Mouse (Mus musculus) olfactory bulb, adult 2 months (tissue): Measurements from ENCODE around the gene Ddb1. TPM values are rescaled to one million over a fixed set of nuclear protein-coding genes. Genes with fewer than 3 reads are reported as not detected.

Experiments used
- H3K27ac ChIP-seq: fragments of 200-500 bp; 2 replicates; pipeline ENCODE4 v1.5.1; 2012; ENCODE audit warnings: low read depth, low read length; ENCODE audit not compliant: insufficient read depth
- H3K4me1 ChIP-seq: fragments of 200-500 bp; 2 replicates; pipeline ENCODE4 v1.6.1; 2012; ENCODE audit warnings: low read length; ENCODE audit not compliant: control insufficient read depth, insufficient read depth
- H3K4me3 ChIP-seq: fragments of 200-500 bp; 2 replicates; pipeline ENCODE4 v1.5.1; 2012; ENCODE audit warnings: mild to moderate bottlenecking, low read depth, low read length, moderate library complexity; ENCODE audit not compliant: insufficient read depth
- CTCF ChIP-seq: fragments of 200-500 bp; IDR thresholded peaks from 2 replicates; pipeline ENCODE4 v1.5.1; 2012; ENCODE audit warnings: low read depth, mild to moderate bottlenecking, low read length, moderate library complexity; ENCODE audit not compliant: insufficient read depth
- POLR2A ChIP-seq: fragments of 200-500 bp; IDR thresholded peaks from 2 replicates; pipeline ENCODE4 v1.6.1; 2012; ENCODE audit warnings: mild to moderate bottlenecking, low read depth, low read length, moderate library complexity; ENCODE audit not compliant: insufficient read depth
- WGBS: fragments of 180-500 bp; shearing (Covaris S2); methylation state at CpG from one replicate; pipeline ENCODE4 v1.1.7; 2018; 5-methylcytosine and 5-hydroxymethylcytosine counted together
- polyA plus RNA-seq: library from polyadenylated mRNA; stranded (reverse); fragments of >200 nt; gene quantifications from 2 replicates; pipeline ENCODE4 v1.2.4, GENCODE M21; 2012; ENCODE audit warnings: low replicate concordance; ENCODE audit not compliant: missing spikeins, insufficient read depth, insufficient read length

Ddb1 gene
- polyA plus RNA-seq, 1 experiment, result not detected

DNA sequence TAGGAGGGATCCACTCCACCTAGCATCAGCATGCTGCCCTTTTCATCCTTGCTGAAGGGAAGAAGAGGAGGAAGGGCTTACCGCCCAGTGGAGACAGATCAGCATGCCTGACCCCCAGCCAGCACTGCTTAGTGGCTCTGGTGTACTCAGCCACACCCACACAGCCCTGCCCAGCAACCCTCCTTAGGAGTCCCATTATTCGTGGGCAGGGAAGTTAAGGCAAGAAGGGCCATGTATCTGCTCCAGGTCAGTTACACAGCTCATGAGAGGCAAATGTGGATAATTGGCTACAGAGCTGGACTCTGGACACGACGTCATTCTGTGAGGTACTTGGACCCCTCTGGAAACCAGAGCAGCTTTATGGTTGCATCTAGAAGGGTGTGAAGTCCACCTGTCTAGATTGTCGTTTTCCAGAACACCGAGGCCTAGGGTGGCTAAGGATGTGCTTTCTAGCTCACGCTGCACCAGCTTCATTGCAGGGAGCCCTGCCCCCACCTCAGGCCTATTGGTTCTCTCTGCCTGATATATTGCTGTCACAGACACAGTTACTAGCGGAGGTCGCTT, 66.8 kb downstream of the Ddb1 start:
- Histone ChIP-seq H3K4me1 (no peaks in the 10 kb centered on the region), H3K27ac (no peak overlapping the region), H3K4me3 (no peak overlapping the region)
- TF ChIP-seq POLR2A (no peak), CTCF (no peak)
- 79% methylated on average over 9 of the region's 9 CpGs for WGBS

DNA sequence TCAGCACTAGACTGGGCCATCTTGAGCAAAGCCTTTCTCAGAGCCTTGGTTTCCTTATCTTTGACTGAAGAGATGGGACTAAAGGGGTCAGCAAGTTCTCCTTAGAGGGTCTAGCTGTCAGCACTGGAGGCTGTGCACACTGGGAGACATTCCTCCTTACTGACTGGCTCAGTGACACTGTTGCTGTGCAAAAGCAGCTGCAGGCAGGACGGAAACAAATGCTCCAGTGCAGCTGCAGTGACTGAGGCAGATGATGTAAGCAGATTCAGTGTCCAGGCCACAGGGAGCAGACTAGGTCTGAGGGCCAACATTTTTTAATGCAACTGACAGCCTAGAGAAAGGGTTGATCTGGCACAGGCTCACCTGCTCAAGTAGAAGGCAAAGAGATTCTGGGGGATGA, 68.1 kb downstream of the Ddb1 start:
- TF ChIP-seq CTCF, result no peak
- no peak for TF ChIP-seq POLR2A
- WGBS, result 66% methylated on average over 1 of the region's 1 CpGs
- no peak overlapping the region for H3K4me3 ChIP-seq
- H3K27ac ChIP-seq, result no peak overlapping the region
- H3K4me1 ChIP-seq, result no peaks in the 10 kb centered on the region

DNA sequence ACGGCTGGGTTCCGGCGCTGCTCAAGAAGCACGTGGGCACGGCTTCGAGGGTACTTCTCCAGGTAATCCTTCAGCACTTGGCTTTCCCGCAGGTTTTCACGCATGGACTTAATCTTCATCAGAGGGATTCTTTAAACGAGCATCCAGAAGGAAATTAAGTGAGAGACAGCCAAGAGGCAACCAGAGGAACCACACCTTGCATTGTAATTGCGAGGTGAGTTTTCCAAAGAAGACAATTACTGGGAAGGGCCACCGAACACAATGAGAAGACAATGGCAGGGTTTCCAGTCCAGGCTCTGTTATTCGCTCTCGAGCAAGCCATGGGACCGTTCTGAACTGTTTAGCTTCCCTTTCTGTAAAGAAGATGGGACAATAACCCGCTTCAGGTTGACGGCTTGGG, 71.5 kb downstream of the Ddb1 start:
- Histone ChIP-seq H3K27ac (no peak overlapping the region), H3K4me1 (no peaks in the 10 kb centered on the region), H3K4me3 (no peak overlapping the region)
- WGBS, result 80% methylated on average over 16 of the region's 16 CpGs
- TF ChIP-seq POLR2A (no peak), CTCF (no peak)

DNA sequence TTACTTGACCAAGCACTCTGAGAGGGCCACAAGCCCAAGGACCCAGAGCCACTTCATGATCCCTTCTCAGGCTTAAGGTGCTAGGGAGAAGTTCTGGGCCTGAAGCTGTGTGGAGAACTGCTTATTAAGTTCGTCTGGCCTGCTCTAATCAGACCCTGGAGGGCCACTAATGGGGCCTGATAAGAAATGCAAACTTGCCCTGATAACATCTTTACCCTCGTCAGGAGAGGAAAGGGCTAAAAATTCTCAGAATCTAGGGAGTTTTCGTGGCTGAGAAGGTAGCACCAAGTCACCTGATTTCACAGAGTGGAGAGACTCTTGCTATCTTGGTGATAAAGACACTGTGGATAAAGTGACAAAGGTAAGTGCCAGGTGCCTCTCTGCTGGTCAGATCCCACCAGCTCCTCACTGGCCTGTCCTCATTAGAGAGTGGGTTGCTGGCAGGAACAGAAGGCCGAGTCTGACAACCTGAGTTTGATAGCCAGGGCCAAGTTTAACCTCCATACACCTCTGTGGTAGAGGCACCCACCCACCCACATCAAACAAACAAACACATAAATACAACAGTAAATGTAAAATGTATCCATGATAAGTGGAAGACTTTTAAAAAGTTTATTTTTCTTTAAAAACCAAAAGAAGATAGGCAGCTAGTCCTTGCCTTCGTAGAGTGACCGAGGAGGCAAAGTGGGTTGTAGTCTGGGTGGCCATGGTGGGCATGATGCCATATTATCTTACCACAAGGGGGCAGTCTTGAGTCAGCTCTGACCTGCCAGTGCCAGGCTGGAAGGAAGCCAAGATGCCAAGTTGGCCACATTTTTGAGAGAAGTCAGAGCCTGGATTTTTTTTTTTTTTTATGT, 73.0 kb downstream of the Ddb1 start, which contains the start of gene Pga5:
Gene Pga5 (minus strand): TSS at position 157 of the 857 bp plus-strand sequence.
- WGBS, result 31% methylated on average over 6 of the region's 6 CpGs
- TF ChIP-seq CTCF (peak; percentile 64), POLR2A (no peak)

DNA sequence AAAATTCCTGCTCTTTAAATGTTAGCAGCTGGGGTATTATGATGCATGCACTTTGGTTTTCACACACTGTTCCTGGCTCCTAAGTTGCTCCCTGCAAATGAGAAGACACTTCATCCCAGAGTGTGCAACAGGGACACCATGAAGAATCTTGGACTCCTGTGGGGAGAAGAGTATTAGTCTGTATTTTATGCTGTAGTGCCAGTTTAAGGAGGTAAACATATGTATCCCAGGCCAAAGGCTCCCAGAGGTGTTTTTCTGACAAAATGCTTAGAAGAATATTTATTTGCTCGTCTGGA, 73.6 kb downstream of the Ddb1 start:
- TF ChIP-seq CTCF (no peak), POLR2A (no peak)
- WGBS, result 63% methylated on average over 1 of the region's 1 CpGs
- Histone ChIP-seq H3K4me1 (no peaks in the 10 kb centered on the region), H3K4me3 (no peak overlapping the region), H3K27ac (no peak overlapping the region)

More for the DNA sequence above, 73.0 kb downstream of the Ddb1 start, which contains the start of gene Pga5:
- Histone ChIP-seq H3K4me1 (no peaks in the 10 kb centered on the region), H3K27ac (no peak within 1 kb of the TSS), H3K4me3 (no peak within 1 kb of the TSS)

Other genes with a start within 250 kb of the Ddb1 start
- gene Syt7, start 216.2 kb upstream of the Ddb1 start, polyA plus RNA-seq, result 69.0 TPM in 1 of 2 replicates, not detected in the other
- not detected in 2 replicates for gene Lrrc10b, start 147.9 kb upstream of the Ddb1 start, polyA plus RNA-seq
- gene Ppp1r32, start 122.4 kb upstream of the Ddb1 start, polyA plus RNA-seq, result not detected in 2 replicates
- gene Cpsf7, start 80.1 kb upstream of the Ddb1 start, polyA plus RNA-seq, result 90.5 and 274 TPM in 2 replicates
- not detected in 2 replicates for gene Sdhaf2, start 79.2 kb upstream of the Ddb1 start, polyA plus RNA-seq
- gene Tmem216, start 49.1 kb upstream of the Ddb1 start, polyA plus RNA-seq, result not detected in 2 replicates
- gene Cyb561a3, start 28.2 kb upstream of the Ddb1 start, polyA plus RNA-seq, result not detected in 2 replicates
- not detected in 2 replicates for gene Tmem138, start 28.0 kb upstream of the Ddb1 start, polyA plus RNA-seq
- gene Tkfc, start 327 bp downstream of the Ddb1 start, polyA plus RNA-seq, result not detected in 2 replicates
- gene Vwce, start 28.9 kb downstream of the Ddb1 start, polyA plus RNA-seq, result not detected in 2 replicates
- not detected in 2 replicates for gene Pga5, start 72.7 kb downstream of the Ddb1 start, polyA plus RNA-seq
- not detected in 2 replicates for gene Vps37c, start 83.4 kb downstream of the Ddb1 start, polyA plus RNA-seq
- not detected in 2 replicates for gene Cd5, start 133.7 kb downstream of the Ddb1 start, polyA plus RNA-seq
- not detected in 2 replicates for gene Cd6, start 224.7 kb downstream of the Ddb1 start, polyA plus RNA-seq
- not detected in 2 replicates for gene Slc15a3, start 234.4 kb downstream of the Ddb1 start, polyA plus RNA-seq